Mouse (Mus musculus): Measurements from ENCODE around the gene Tlk1. TPM values are rescaled to one million over a fixed set of nuclear protein-coding genes. Genes with fewer than 3 reads are reported as not detected.

Tlk1 gene
- 23.5 and 23.7 TPM in 2 replicates for polyA plus RNA-seq (2015; fragmentation: Nextera tagmentation; extraction: Ambion mirVana)

DNA sequence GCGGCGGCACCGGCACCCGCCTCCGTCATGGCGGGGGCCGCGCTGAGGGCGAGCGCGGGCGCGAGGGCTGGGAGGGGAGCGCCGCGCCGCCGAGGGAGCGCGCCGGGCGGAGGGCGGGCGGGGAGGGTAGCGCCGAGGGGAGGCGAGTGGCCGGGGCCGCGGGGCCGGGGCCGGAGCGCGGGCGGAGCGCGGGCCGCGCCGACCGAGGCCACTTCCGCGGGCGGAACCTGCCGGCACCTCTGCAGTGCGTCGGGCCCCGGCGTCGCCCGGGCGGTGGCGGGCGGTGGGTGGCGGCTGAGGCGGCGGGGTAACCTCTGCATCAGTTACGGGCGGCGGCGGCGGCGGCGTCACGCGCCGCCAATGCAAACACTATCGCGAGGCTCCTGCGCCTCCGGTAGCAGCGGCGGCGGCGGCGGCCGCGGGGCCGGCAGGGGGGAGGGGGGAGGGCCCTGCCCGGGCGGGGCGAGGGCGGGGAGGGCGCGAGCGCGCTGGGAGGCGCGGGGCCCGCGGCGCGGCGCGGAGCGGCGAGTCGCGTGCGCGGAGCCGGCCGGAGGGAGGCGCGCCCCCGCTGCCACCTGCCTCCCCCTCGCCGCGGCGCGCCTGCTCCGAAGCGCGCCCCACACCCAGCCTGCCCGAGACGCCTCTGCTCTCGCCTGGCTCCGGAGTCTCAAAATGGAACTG, at the start of gene Tlk1:
TSS of gene Tlk1 (minus strand) at position 358 of the 681 bp plus-strand sequence.
- ATAC-seq (ENCODE audit: low read depth) = peak; percentile 89
- no peaks in the 10 kb centered on the region for H3K36me3 ChIP-seq
- H3K9ac ChIP-seq = peak within 1 kb of the TSS; percentile 96
- peak within 1 kb of the TSS; percentile 100 for H3K27ac ChIP-seq (replicated peaks)
- peak within 1 kb of the TSS; percentile 92 for H3K4me3 ChIP-seq
- no peaks in the 10 kb centered on the region for H3K9me3 ChIP-seq
- H3K4me1 ChIP-seq (replicated peaks) = peaks cover 26% of the 10 kb centered on the region
- 0 out of 2 replicates have a peak, but pooled peaks cover 3% of the 10 kb centered on the region for H3K27me3 ChIP-seq
- 1% methylated on average over 42 of the region's 118 CpGs for WGBS
- peak within 1 kb of the TSS; percentile 73 for H3K4me2 ChIP-seq

DNA sequence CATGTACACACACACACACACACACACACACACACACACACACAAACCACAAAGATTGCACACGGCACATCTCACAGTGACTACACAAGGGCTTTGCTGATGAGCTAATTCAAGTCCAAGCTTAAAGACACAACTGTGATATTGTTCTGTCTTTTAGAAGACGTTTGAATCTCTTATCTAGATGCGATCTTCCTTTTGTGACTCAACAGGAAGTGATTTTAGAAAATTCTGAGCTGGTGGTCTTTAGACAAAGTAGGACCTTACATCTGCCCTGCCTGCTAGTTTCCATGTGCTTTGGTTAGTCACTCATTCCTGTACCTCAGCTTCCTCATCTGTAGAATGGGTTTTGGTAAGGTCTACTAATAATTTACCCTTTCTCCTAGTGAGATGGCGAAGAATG, 49.6 kb upstream of the Tlk1 start:
- Histone ChIP-seq H3K9me3 (no peaks in the 10 kb centered on the region; the same call in 1 of the 2 replicates), H3K4me1 (replicated peaks) (peaks cover 6% of the 10 kb centered on the region), H3K27ac (replicated peaks) (no peak overlapping the region), H3K4me2 (no peak overlapping the region), H3K9ac (no peak overlapping the region), H3K36me3 (no peaks in the 10 kb centered on the region), H3K27me3 (no peaks in the 10 kb centered on the region), H3K4me3 (no peak overlapping the region)
- ATAC-seq (ENCODE audit: low read depth) = no peak
- WGBS = 90% methylated on average over 4 of the region's 4 CpGs

DNA sequence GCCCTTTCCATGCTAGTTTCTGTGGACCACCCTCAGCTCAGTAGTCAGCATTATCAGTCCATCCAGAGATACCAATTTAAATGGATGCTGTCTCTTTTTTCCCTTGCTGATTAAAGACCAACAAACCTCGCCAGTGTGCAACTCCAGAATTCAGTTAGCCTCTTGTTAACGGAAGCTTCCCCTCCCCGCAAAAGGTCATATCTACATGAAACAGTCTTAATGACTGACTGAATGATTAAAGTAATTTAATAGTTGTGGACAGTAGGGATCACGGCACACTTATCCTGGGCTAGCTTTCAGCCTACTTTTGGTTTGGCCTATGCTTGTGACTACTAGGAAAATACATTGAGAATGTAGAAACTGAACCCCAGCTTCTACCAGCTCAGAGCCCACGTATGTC, 47.6 kb upstream of the Tlk1 start:
- Histone ChIP-seq H3K4me2 (no peak overlapping the region), H3K9ac (no peak overlapping the region), H3K9me3 (no peaks in the 10 kb centered on the region; the same call in 1 of the 2 replicates), H3K4me1 (replicated peaks) (peaks cover 6% of the 10 kb centered on the region), H3K36me3 (no peaks in the 10 kb centered on the region), H3K27me3 (no peaks in the 10 kb centered on the region), H3K27ac (replicated peaks) (no peak overlapping the region), H3K4me3 (no peak overlapping the region)
- WGBS = 87% methylated on average over 5 of the region's 5 CpGs
- ATAC-seq (ENCODE audit: low read depth) = no peak

DNA sequence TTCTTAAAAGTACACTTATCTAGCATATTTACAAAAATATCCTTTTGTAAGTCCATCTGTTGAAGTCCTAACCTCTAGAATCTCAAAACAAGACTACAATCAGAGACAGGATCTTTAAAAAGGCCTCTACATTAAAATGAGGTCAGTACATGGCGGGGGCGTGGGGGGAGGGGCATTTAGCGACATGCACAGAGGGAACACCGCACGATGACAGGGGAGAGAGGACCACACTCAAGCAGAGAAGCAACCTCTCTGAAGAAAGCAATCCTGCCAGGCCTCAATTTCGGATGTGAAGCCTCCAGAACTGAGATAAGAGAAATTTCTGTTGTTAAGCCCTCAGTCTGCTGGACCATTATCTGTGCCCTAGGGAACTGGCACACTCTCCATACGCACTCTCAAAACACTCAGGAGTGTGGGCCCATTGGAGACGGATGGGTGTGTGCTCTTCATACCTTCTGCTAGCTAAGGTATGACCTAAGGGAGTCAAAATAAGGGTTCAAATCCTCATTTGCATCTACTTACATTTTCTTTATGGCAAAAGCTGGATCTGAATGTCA, 46.0 kb upstream of the Tlk1 start:
- WGBS = 49% methylated on average over 8 of the region's 8 CpGs

DNA sequence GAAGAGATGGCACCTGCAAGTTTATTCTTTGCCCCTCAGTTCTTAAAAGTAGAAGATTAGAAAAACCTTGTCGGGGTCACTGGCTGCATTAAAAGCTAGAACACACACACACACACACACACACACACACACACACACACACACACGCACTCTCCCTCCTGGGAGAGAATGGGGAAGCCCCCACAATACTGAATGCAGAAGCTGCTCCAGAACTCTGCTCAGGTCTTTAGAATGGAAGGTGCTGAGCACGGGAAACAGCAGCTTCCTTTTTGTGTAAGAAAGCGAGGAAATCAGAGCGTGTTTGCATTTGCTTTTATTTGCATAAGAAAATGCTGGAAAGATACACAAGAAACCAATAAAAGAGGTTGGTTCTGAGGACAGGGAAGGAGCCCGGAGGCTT, 45.3 kb upstream of the Tlk1 start:
- no peak for ATAC-seq (ENCODE audit: low read depth)
- Histone ChIP-seq H3K27me3 (no peaks in the 10 kb centered on the region), H3K9me3 (no peaks in the 10 kb centered on the region), H3K27ac (replicated peaks) (no peak overlapping the region), H3K9ac (no peak overlapping the region), H3K4me2 (no peak overlapping the region), H3K4me1 (replicated peaks) (peaks cover 6% of the 10 kb centered on the region), H3K36me3 (no peaks in the 10 kb centered on the region), H3K4me3 (no peak overlapping the region)
- 51% methylated on average over 6 of the region's 6 CpGs for WGBS

More for the DNA sequence above, 46.0 kb upstream of the Tlk1 start:
- no peak overlapping the region for H3K9ac ChIP-seq
- peaks cover 6% of the 10 kb centered on the region for H3K4me1 ChIP-seq (replicated peaks)
- no peak for ATAC-seq (ENCODE audit: low read depth)
- no peak overlapping the region for H3K4me3 ChIP-seq
- no peaks in the 10 kb centered on the region for H3K36me3 ChIP-seq
- H3K27ac ChIP-seq (replicated peaks) = no peak overlapping the region
- no peaks in the 10 kb centered on the region for H3K27me3 ChIP-seq
- no peaks in the 10 kb centered on the region for H3K9me3 ChIP-seq
- H3K4me2 ChIP-seq = no peak overlapping the region

DNA sequence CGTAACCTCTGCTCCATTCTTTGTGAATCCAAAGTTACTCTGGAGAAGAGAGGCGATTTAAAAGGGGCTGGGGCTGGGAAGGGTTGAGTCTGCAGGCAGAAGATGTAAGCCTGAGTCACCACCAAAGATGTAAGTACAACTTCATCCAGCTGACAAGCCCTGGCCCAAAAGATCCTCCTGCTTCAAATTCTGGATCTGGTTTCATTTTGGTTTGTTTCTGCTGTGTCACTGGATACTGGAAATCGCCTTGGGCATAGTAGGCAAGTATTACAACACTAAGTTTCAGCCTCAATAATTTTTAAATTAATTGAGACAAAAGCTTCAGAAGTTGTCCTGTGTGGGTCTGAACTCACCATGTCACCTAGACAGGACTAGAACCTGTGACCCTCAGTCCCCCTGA, 43.6 kb upstream of the Tlk1 start:
- no peak overlapping the region for H3K4me2 ChIP-seq
- WGBS = 81% methylated on average over 3 of the region's 3 CpGs
- ATAC-seq (ENCODE audit: low read depth) = no peak
- H3K9ac ChIP-seq = no peak overlapping the region
- peaks cover 6% of the 10 kb centered on the region for H3K4me1 ChIP-seq (replicated peaks)
- H3K27me3 ChIP-seq = no peaks in the 10 kb centered on the region
- no peak overlapping the region for H3K4me3 ChIP-seq
- H3K9me3 ChIP-seq = no peaks in the 10 kb centered on the region
- H3K27ac ChIP-seq (replicated peaks) = no peak overlapping the region
- no peaks in the 10 kb centered on the region for H3K36me3 ChIP-seq

DNA sequence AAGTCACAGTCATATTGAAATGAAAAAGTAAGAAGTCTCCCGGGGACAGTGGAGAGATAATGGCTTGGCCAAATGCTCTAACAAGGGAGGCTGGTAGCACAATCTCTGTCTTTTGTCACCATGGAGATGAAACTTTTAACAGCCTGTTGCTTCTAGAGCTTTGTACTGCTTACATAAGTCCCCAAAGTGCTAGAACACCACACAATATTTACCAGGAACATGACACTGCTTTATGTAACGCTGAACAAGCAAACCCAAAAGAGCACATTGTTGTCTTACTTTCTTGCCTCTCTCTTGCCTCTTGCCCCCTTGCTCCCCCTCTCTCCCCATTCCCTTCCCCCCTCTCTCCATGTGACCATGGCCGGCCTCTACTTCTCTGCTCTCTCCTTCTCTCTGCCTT, 41.7 kb upstream of the Tlk1 start:
- no peak overlapping the region for H3K27ac ChIP-seq (replicated peaks)
- no peak for ATAC-seq (ENCODE audit: low read depth)

DNA sequence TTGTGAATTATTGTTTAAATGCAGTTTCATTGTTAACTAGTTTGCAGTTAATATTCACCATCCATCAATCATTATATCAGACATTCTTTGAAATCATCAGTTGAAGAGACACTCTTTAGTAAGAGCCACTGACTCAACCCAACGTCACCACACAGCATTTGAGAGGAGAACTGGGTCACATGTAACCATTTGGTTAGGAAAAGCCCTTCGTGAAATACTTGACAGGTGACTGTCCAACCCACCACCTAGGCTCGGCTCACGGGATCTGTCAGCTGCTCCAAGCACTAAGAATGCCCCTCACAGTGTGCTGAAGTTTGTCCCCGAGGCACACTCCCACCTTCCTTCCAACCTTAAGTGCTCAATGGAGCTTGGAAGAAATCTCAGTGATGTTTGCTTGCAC, 37.4 kb upstream of the Tlk1 start:
- Histone ChIP-seq H3K4me1 (replicated peaks) (no peaks in the 10 kb centered on the region), H3K9ac (no peak overlapping the region), H3K4me3 (no peak overlapping the region), H3K4me2 (no peak overlapping the region), H3K36me3 (no peaks in the 10 kb centered on the region), H3K27ac (replicated peaks) (no peak overlapping the region), H3K27me3 (no peaks in the 10 kb centered on the region), H3K9me3 (0 out of 2 replicates have a peak, but pooled peaks cover 3% of the 10 kb centered on the region)
- WGBS = 86% methylated on average over 5 of the region's 5 CpGs
- no peak for ATAC-seq (ENCODE audit: low read depth)

More for the DNA sequence above, 41.7 kb upstream of the Tlk1 start:
- H3K9me3 ChIP-seq = no peaks in the 10 kb centered on the region
- no peak overlapping the region for H3K4me2 ChIP-seq
- no peaks in the 10 kb centered on the region for H3K36me3 ChIP-seq
- peaks cover 6% of the 10 kb centered on the region for H3K4me1 ChIP-seq (replicated peaks)
- WGBS = 84% methylated on average over 3 of the region's 3 CpGs
- no peak overlapping the region for H3K4me3 ChIP-seq
- H3K27me3 ChIP-seq = no peaks in the 10 kb centered on the region
- H3K9ac ChIP-seq = no peak overlapping the region

DNA sequence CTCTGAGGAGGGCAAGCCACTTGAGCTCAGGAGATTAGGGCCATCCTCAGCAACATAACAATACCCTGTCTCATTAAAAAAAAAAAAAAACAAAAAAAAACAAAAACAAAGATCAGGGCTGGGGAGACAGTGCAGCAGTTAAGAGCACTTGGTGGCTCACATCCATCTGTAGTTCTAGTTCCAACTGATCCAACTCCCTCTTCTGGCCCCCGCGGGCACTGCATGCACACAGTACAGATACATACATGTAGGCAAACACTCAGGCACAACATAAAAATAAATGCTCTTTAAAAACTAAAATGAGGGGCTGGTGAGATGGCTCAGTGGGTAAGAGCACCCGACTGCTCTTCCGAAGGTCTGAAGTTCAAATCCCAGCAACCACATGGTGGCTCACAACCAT, 34.2 kb upstream of the Tlk1 start:
- Histone ChIP-seq H3K27ac (replicated peaks) (no peak overlapping the region), H3K4me3 (no peak overlapping the region), H3K36me3 (no peaks in the 10 kb centered on the region), H3K4me1 (replicated peaks) (0 out of 2 replicates have a peak, but pooled peaks cover 3% of the 10 kb centered on the region), H3K4me2 (no peak overlapping the region), H3K9me3 (0 out of 2 replicates have a peak, but pooled peaks cover 3% of the 10 kb centered on the region), H3K9ac (no peak overlapping the region), H3K27me3 (no peaks in the 10 kb centered on the region)
- no peak for ATAC-seq (ENCODE audit: low read depth)
- 94% methylated on average over 4 of the region's 4 CpGs for WGBS

DNA sequence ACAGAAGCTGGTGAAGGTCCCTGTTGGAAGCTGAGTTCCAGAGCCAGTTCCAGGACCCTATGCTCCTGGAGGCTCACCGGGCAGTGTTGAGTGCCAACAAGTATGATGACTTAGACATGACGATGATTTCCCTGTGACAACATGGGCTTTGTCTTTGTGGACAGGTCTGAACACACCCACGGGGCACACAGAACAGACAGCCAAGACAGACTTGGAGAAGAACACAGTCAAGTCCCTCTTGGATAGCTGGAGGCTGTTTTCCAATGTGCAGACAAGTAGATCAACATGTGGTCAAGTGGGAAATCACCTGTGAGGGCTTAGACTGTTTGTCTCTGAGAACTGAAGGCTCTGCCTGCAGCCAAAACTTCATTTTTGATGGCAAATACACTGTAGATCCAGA, 31.4 kb upstream of the Tlk1 start:
- Histone ChIP-seq H3K4me1 (replicated peaks) (peaks cover 11% of the 10 kb centered on the region), H3K36me3 (no peaks in the 10 kb centered on the region), H3K27me3 (no peaks in the 10 kb centered on the region), H3K4me2 (no peak overlapping the region), H3K27ac (replicated peaks) (no peak overlapping the region), H3K9ac (no peak overlapping the region), H3K4me3 (no peak overlapping the region), H3K9me3 (0 out of 2 replicates have a peak, but pooled peaks cover 3% of the 10 kb centered on the region)
- WGBS = 92% methylated on average over 3 of the region's 3 CpGs
- ATAC-seq (ENCODE audit: low read depth) = no peak

DNA sequence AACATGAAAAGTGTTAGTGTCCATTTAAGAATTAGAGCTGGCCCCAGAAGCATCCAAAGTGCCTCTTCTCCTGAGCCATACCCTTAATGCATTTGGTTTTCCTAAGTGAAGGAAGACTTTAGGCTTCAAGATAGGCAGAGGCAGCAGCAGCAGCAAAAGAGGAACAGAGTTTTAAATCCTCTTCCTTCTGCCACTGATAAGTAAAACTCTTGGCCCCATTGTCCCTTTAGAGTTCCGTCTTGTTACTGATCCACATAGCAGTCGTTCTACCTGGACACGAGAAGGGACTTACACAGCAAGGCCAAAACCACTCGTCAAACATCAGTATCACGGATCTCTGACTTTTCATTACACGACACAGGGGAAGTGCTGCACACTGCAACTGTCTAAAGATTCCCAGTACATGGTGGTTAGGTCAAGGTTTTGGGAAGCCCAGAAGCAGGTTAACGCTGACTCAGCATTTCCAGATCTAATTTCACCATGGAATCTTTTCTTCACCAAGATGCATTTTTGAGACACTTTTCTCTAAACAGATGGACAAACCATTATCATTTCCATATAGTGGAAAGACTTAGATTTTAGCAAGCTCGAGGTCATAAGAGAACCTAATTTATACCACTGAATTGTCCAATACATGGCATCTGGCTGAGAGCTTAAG, 28.8 kb upstream of the Tlk1 start:
- Histone ChIP-seq H3K27me3 (no peaks in the 10 kb centered on the region), H3K36me3 (no peaks in the 10 kb centered on the region), H3K9ac (no peak overlapping the region), H3K27ac (replicated peaks) (no peak overlapping the region), H3K4me2 (no peak overlapping the region), H3K9me3 (no peaks in the 10 kb centered on the region), H3K4me3 (no peak overlapping the region), H3K4me1 (replicated peaks) (peaks cover 11% of the 10 kb centered on the region)
- WGBS = 92% methylated on average over 8 of the region's 8 CpGs
- no peak for ATAC-seq (ENCODE audit: low read depth)

DNA sequence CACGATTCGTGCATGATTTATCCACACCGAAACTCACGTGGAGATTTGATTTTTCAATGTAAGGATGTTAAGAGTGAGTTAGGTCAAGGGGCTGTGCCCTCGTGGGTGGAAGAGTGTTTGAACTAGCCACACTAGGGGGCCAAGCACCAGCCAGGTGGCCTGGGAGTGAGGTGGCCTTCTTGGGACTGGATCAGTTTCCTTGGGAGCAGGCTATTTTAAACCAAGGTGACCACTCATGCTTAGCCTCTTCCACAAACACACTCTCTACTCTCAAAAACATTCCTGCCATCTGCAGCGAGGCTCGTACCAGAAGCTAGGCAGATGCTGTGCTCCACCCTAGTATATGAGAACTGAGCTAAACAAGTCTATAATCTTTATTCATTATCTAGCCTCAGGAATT, 27.8 kb upstream of the Tlk1 start:
- Histone ChIP-seq H3K4me2 (no peak overlapping the region), H3K9ac (no peak overlapping the region), H3K27ac (replicated peaks) (no peak overlapping the region), H3K4me1 (replicated peaks) (peaks cover 11% of the 10 kb centered on the region), H3K9me3 (no peaks in the 10 kb centered on the region), H3K4me3 (no peak overlapping the region), H3K27me3 (no peaks in the 10 kb centered on the region), H3K36me3 (no peaks in the 10 kb centered on the region)
- 66% methylated on average over 7 of the region's 7 CpGs for WGBS
- ATAC-seq (ENCODE audit: low read depth) = no peak

Measured in neural tube, embryonic 13.5 days (tissue).